Mouse (Mus musculus): ENCODE measurements around the gene Kif1b.

GRCm38 (mm10) chr4:149164150-149164549 is 143.3 kb downstream of the Kif1b start:
- TF ChIP-seq CTCF (IDR thresholded peaks at IDR 0.05; ENCODE audit: extremely low read depth, insufficient read length, insufficient replicate concordance, low read depth, low read length): peak; percentile 37; the same call in 1 of the 2 replicates
- TF ChIP-seq POLR2A (IDR thresholded peaks at IDR 0.05; ENCODE audit: low read depth, low read length): no peak
